Mouse (Mus musculus) midbrain, embryonic 12.5 days (tissue): ENCODE results near the gene Strc. TPM values are rescaled to one million over a fixed set of nuclear protein-coding genes. Genes with fewer than 3 reads are reported as not detected.

ENCODE experiments used
- ATAC-seq: fragments of 200-750 bp; cut with Nextera tagmentation; 2 replicates; pipeline ENCODE4 v1.8.0; 2017; ENCODE audit warnings: low read depth, moderate TSS enrichment, moderate library complexity; ENCODE audit not compliant: low FRiP score
- H3K27ac ChIP-seq: fragments of 300-500 bp; sonication (generic); replicated peaks from 2 replicates; pipeline ENCODE4 v1.5.1; 2016; ENCODE audit warnings: mild to moderate bottlenecking
- H3K27me3 ChIP-seq: fragments of 300-500 bp; sonication (generic); 2 replicates; pipeline ENCODE4 v1.6.1; 2016; ENCODE audit warnings: mild to moderate bottlenecking
- H3K36me3 ChIP-seq: fragments of 300-500 bp; sonication (generic); 2 replicates; pipeline ENCODE4 v1.6.1; 2016
- H3K4me1 ChIP-seq: fragments of 300-500 bp; sonication (generic); 2 replicates; pipeline ENCODE4 v1.6.1; 2016
- H3K4me2 ChIP-seq: fragments of 300-500 bp; sonication (generic); replicated peaks from 2 replicates; pipeline ENCODE4 v1.6.1; 2016; ENCODE audit warnings: mild to moderate bottlenecking, moderate library complexity
- H3K4me3 ChIP-seq: fragments of 300-500 bp; sonication (generic); 2 replicates; pipeline ENCODE4 v1.5.1; 2016; ENCODE audit warnings: mild to moderate bottlenecking
- H3K9ac ChIP-seq: fragments of 300-500 bp; sonication (generic); replicated peaks from 2 replicates; pipeline ENCODE4 v1.6.1; 2016; ENCODE audit warnings: mild to moderate bottlenecking, moderate library complexity
- H3K9me3 ChIP-seq: fragments of 300-500 bp; sonication (generic); 2 replicates; pipeline ENCODE4 v1.6.1; 2016; ENCODE audit warnings: mild to moderate bottlenecking
- WGBS: fragments of 180-500 bp; shearing (Covaris S2); methylation state at CpG from one replicate; pipeline ENCODE4 v1.1.7; 2016; 5-methylcytosine and 5-hydroxymethylcytosine counted together
- polyA plus RNA-seq: library from polyadenylated mRNA; unstranded; fragments of >200 nt; fragmentation: Nextera tagmentation; extraction: Ambion mirVana; gene quantifications from 2 replicates; pipeline ENCODE4 v1.2.1, GENCODE M21; 2016

Gene Strc
- polyA plus RNA-seq, 1 experiment from 2014 or later = not detected

DNA sequence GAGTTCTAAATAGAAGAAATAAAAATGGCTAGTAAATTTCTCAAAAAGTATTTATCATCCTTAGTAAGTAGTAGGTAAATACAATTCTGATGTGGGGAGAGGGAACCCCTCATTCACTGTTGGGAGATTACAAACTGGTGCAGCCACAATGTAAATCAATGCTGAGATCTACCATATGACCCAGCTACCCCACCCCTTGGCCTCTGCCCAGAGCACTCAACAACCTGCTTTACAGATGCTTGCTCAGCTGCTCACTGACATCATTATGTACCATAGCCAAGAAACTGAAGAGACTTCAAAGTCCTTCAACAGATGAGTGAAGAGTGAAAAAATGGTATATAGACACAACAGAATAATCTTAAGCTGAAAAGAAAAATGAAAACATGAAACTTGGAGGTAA lies 16.3 kb upstream of the Strc start:
- H3K4me2 ChIP-seq = no peak overlapping the region
- no peak overlapping the region for H3K9ac ChIP-seq
- no peaks in the 10 kb centered on the region for H3K36me3 ChIP-seq
- H3K4me1 ChIP-seq = no peaks in the 10 kb centered on the region
- no peak for ATAC-seq
- no peaks in the 10 kb centered on the region for H3K27me3 ChIP-seq
- H3K27ac ChIP-seq = no peak overlapping the region
- H3K9me3 ChIP-seq = no peaks in the 10 kb centered on the region; the same call in 1 of the 2 replicates
- H3K4me3 ChIP-seq = no peak overlapping the region

- Histone ChIP-seq H3K4me3 (no peak overlapping the region), H3K36me3 (no peaks in the 10 kb centered on the region), H3K9ac (no peak overlapping the region), H3K9me3 (no peaks in the 10 kb centered on the region), H3K4me2 (no peak overlapping the region), H3K27me3 (no peaks in the 10 kb centered on the region), H3K4me1 (no peaks in the 10 kb centered on the region), H3K27ac (no peak overlapping the region)
- 14% methylated on average over 8 of the region's 8 CpGs for WGBS
- no peak for ATAC-seq
Observed at GRCm38 (mm10) chr2:121396624-121397023, 9.7 kb upstream of the Strc start.

DNA sequence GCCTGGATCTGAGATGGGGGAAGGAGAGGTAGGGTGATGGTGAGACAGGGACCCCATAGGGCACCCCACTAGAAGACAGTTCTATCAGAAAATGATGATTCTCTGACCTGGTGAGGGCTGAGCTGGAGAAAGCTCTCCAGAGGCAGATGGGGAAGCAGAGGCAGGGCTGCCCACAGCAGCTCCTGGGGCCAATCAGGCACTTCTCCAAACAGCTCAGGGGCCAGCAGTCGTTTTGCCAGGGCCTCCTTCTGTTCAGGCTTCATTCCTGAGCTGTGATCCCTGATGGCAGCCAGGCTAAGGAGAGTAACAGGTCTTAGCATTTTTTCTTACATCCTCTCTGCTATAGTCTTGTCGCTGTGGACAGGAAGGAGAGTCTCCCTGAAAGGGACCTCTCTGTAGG lies 12.2 kb downstream of the Strc start:
- no peaks in the 10 kb centered on the region for H3K9me3 ChIP-seq
- no peaks in the 10 kb centered on the region for H3K27me3 ChIP-seq
- H3K4me2 ChIP-seq = no peak overlapping the region
- no peak overlapping the region for H3K4me3 ChIP-seq
- ATAC-seq = no peak
- whole genome bisulfite sequencing = 49% methylated on average over 2 of the region's 2 CpGs
- H3K9ac ChIP-seq = no peak overlapping the region
- no peaks in the 10 kb centered on the region for H3K4me1 ChIP-seq
- H3K36me3 ChIP-seq = no peaks in the 10 kb centered on the region
- no peak overlapping the region for H3K27ac ChIP-seq

DNA sequence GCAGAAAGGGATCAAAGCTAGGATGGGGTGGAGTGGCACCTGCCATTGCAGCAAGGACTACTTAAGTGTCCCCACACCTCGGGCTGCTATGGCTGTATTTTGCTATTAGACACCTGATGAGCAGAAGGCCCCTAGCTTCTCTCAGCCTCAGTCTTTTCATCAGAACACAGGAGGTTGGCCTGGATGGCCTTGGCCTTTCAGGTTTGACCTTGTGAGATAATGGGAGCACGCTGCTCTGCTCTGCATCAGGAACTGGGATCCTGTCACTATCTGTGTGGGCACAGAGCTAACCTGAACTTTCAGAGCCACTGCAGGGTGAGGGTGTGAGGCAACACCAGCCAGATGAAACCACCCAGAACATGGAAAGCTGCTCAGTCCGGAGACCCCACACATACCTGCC lies 14.7 kb downstream of the Strc start:
- Histone ChIP-seq H3K9me3 (no peaks in the 10 kb centered on the region), H3K27ac (no peak overlapping the region), H3K4me1 (no peaks in the 10 kb centered on the region), H3K36me3 (no peaks in the 10 kb centered on the region), H3K9ac (no peak overlapping the region), H3K27me3 (no peaks in the 10 kb centered on the region), H3K4me3 (no peak overlapping the region), H3K4me2 (no peak overlapping the region)
- ATAC-seq = no peak
- WGBS = 78% methylated on average over 3 of the region's 3 CpGs

DNA sequence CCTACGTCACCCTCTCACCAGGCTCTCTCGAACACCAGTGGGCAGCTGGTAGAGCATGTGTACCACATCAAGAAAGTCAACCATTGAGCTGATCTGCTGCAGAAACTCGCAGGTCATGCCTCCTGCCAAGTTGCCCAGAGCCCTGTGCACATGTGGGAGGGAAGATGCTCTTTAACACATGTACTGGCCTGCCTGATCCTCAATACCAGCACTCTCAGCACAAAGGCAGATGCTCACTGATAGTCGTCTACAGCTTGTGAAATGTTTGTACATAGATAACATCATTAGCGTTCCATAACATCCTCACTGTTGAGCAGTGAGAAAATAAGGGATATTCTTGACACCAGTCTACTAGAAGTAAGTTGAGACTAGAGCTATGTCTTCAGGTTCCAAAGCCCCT lies 16.0 kb downstream of the Strc start:
- H3K4me2 ChIP-seq = no peak overlapping the region
- no peaks in the 10 kb centered on the region for H3K36me3 ChIP-seq
- H3K4me3 ChIP-seq = no peak overlapping the region
- no peaks in the 10 kb centered on the region for H3K4me1 ChIP-seq
- no peak overlapping the region for H3K9ac ChIP-seq
- H3K27ac ChIP-seq = no peak overlapping the region
- H3K27me3 ChIP-seq = no peaks in the 10 kb centered on the region
- 90% methylated on average over 5 of the region's 5 CpGs for WGBS
- no peak for ATAC-seq
- no peaks in the 10 kb centered on the region for H3K9me3 ChIP-seq

DNA sequence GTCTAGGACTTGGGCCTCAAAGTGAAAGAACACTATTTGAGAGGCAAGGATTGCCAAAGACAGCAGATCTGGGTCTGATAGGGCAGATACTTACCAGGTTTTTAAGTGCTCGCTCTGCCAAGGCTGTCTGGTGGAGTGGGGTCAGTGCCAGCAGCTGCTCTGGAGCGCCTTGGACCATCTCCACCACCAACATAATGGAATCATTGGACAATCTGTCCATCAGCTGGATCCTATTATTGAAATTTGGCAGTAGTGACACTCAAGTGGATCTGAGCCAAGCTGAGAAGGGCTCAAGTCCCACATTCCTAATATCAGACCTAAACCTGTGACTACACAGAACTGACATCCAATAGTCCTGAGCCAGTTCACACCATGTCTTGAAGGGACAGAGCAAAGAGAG lies 18.1 kb downstream of the Strc start:
- Histone ChIP-seq H3K27me3 (0 out of 2 replicates have a peak, but pooled peaks cover 3% of the 10 kb centered on the region), H3K9me3 (no peaks in the 10 kb centered on the region), H3K36me3 (no peaks in the 10 kb centered on the region), H3K4me1 (no peaks in the 10 kb centered on the region), H3K27ac (no peak overlapping the region), H3K4me2 (no peak overlapping the region), H3K9ac (no peak overlapping the region), H3K4me3 (no peak overlapping the region)
- WGBS = 83% methylated on average over 2 of the region's 2 CpGs
- ATAC-seq = no peak

DNA sequence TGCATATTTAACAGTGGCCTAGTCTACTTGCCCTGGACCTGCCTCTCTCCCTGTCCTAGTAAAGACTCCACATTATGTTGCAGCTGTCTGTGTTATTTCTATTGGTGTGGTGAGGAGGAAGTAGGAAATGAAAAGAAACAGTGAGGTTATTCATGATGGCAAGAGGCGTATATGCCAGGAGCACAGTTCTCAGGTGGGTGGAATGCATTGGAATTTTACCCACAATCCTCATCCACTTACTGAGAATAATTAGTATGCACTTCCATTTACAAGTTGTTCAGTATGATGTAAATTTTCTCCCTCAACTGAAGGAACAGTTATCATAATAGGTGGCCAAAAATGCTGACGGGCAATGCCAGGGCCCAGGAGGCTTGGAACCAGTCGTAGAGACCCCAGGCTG lies 23.3 kb downstream of the Strc start:
- Histone ChIP-seq H3K27ac (no peak overlapping the region), H3K4me1 (peaks cover 4% of the 10 kb centered on the region), H3K4me3 (no peak overlapping the region), H3K9me3 (no peaks in the 10 kb centered on the region), H3K27me3 (peaks cover 16% of the 10 kb centered on the region), H3K9ac (no peak overlapping the region), H3K4me2 (no peak overlapping the region), H3K36me3 (no peaks in the 10 kb centered on the region)
- ATAC-seq = no peak
- WGBS = 87% methylated on average over 3 of the region's 3 CpGs

- no peaks in the 10 kb centered on the region for H3K36me3 ChIP-seq
- H3K4me1 ChIP-seq = peaks cover 13% of the 10 kb centered on the region
- H3K9me3 ChIP-seq = no peaks in the 10 kb centered on the region
- WGBS = 55% methylated on average over 4 of the region's 4 CpGs
- no peak overlapping the region for H3K27ac ChIP-seq
- H3K27me3 ChIP-seq = peaks cover 28% of the 10 kb centered on the region
- no peak overlapping the region for H3K9ac ChIP-seq
- no peak overlapping the region for H3K4me2 ChIP-seq
- ATAC-seq = no peak
- no peak overlapping the region for H3K4me3 ChIP-seq
Observed at GRCm38 (mm10) chr2:121359461-121359860, 27.5 kb downstream of the Strc start.

- WGBS = 1% methylated on average over 16 of the region's 16 CpGs
- H3K27ac ChIP-seq = no peak overlapping the region
Observed at GRCm38 (mm10) chr2:121358381-121358780, 28.6 kb downstream of the Strc start.

DNA sequence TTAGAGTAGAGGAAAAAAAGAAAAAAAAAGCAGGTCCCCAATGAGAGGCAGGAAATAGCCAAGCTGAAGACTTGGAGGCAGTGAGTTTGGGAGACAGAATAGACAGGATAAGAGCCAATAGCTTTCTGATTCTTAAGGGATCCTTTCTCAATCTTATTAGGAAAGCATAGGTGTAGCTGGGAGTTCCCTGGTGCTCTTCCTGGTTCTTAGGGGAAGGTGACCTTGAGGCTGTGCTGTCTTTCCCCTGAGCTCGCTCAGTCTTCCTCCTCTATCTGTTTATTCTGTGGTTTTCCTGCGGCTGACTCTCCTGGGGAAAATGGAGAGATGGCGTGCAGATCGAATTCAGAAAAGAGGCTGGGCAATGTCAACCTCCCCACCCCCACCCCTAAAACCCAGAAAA lies 29.0 kb downstream of the Strc start:
- H3K36me3 ChIP-seq = no peaks in the 10 kb centered on the region
- WGBS = 3% methylated on average over 4 of the region's 4 CpGs
- ATAC-seq = no peak
- H3K4me2 ChIP-seq = peak overlapping the region; percentile 60
- H3K27me3 ChIP-seq = peaks cover 28% of the 10 kb centered on the region
- H3K4me3 ChIP-seq = peak overlapping the region; percentile 41; the same call in 1 of the 2 replicates
- no peak overlapping the region for H3K27ac ChIP-seq
- peaks cover 18% of the 10 kb centered on the region for H3K4me1 ChIP-seq
- no peak overlapping the region for H3K9ac ChIP-seq
- H3K9me3 ChIP-seq = no peaks in the 10 kb centered on the region

More at GRCm38 (mm10) chr2:121358381-121358780, 28.6 kb downstream of the Strc start:
- peak overlapping the region; percentile 60 for H3K4me2 ChIP-seq
- H3K9me3 ChIP-seq = no peaks in the 10 kb centered on the region
- peaks cover 28% of the 10 kb centered on the region for H3K27me3 ChIP-seq
- H3K9ac ChIP-seq = peak overlapping the region; percentile 61
- H3K4me1 ChIP-seq = peaks cover 18% of the 10 kb centered on the region
- ATAC-seq = no peak
- no peaks in the 10 kb centered on the region for H3K36me3 ChIP-seq
- H3K4me3 ChIP-seq = peak overlapping the region; percentile 41

DNA sequence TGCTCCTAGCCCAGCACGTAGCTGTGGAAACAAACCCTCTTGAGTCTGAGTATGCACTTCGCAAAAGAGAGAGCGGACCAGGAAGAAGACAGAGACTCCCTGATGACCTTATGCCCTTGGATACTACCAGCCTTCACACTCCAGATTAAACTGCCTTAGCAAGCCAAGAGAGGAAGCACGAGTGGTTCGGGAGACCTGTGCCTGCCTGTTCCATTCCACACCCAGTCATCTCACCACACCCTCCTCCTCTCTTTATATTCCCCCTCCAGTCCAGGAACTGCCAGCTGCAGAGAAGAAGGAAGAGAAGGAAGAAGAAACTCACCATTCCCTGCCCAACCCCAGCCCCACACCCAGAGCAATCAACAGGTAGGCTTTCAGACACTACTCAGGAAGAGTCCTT lies 29.5 kb downstream of the Strc start, which contains the start of gene Ckmt1:
Gene Ckmt1 (plus strand): TSS at position 221 of the 400 bp plus-strand sequence.
- WGBS = 71% methylated on average over 5 of the region's 5 CpGs
- peak within 1 kb of the TSS; percentile 41 for H3K4me3 ChIP-seq
- peak within 1 kb of the TSS; percentile 60 for H3K4me2 ChIP-seq
- H3K4me1 ChIP-seq = peaks cover 18% of the 10 kb centered on the region
- no peak for ATAC-seq
- H3K27me3 ChIP-seq = peaks cover 28% of the 10 kb centered on the region
- H3K36me3 ChIP-seq = no peaks in the 10 kb centered on the region
- H3K9me3 ChIP-seq = no peaks in the 10 kb centered on the region
- H3K9ac ChIP-seq = peak within 1 kb of the TSS; percentile 61
- H3K27ac ChIP-seq = no peak within 1 kb of the TSS

DNA sequence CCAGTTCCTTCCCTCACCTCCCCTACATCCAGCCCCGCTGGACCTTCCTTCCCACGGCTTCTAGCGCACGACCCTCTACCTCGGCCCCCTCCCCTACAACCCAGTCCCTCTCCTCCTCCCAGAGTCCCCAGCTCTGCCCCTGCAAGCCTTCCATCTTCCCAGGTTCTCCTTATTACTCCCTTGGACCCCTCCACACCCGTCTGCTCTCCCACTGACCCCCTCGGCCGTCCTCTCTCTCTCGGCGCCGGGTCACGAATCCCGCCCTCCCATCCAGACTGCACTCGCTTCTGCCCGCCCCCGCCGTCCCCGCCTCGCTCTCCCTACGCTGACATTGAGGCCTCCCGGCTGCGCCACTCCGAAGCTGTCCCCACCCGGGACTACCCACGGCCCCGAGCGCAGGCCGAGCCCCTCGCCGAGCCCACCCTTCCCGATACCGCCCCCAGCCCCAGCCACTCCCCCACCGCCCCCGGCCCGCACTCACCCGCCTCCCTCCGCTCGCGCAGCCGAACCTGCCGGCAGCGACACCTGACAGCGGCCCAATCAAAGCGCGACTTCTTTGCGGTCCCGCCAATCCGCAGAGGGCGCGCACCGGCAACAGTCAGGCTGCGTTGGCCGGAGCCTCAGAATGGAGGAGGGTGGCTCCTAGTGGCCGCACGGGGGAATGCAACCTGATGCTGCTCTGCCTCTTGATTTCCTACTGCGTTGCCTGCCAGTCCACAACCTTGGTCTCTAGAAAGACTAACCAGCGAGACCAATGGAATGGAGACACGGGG lies 32.0 kb downstream of the Strc start, which contains the start of gene Ppip5k1:
Gene Ppip5k1 (minus strand): TSS at position 577 of the 773 bp plus-strand sequence.
- H3K4me2 ChIP-seq = peak within 1 kb of the TSS; percentile 73
- peak within 1 kb of the TSS; percentile 82 for H3K4me3 ChIP-seq
- H3K36me3 ChIP-seq = no peaks in the 10 kb centered on the region
- WGBS = under 1% methylated on average over 58 of the region's 58 CpGs
- peaks cover 28% of the 10 kb centered on the region for H3K27me3 ChIP-seq
- peak within 1 kb of the TSS; percentile 81 for H3K27ac ChIP-seq
- ATAC-seq = peak; percentile 97
- peaks cover 18% of the 10 kb centered on the region for H3K4me1 ChIP-seq
- H3K9ac ChIP-seq = peak within 1 kb of the TSS; percentile 82
- no peaks in the 10 kb centered on the region for H3K9me3 ChIP-seq
